Mouse (Mus musculus): Measurements from ENCODE around the gene Fmo4.

Gene Fmo4

GRCm38 (mm10) chr1:162805011-162805410 is 8.8 kb downstream of the Fmo4 start:
- in situ Hi-C loops (cut with MboI; ENCODE audit: unreplicated experiment in 2 of 2) = no loop called here

GRCm38 (mm10) chr1:162796441-162796840 is 17.3 kb downstream of the Fmo4 start:
- in situ Hi-C loops (cut with MboI; ENCODE audit: unreplicated experiment in 2 of 2) = loop anchor here in 1 of 2 experiments (25.0 kb wide), 1 partner anchor 434 kb away; no protein-coding TSS in a partner anchor

GRCm38 (mm10) chr1:162792306-162793044 is 21.3 kb downstream of the Fmo4 start:
- in situ Hi-C loops (cut with MboI; ENCODE audit: unreplicated experiment in 2 of 2) = loop anchor here in 1 of 2 experiments (25.0 kb wide), 1 partner anchor 430 kb away; no protein-coding TSS in a partner anchor

- in situ Hi-C loops (cut with MboI; ENCODE audit: unreplicated experiment in 2 of 2) = loop anchor here in 1 of 2 experiments (25.0 kb wide), 1 partner anchor 423 kb away; no protein-coding TSS in a partner anchor
Observed at GRCm38 (mm10) chr1:162785222-162785621, 28.6 kb downstream of the Fmo4 start.

GRCm38 (mm10) chr1:162783669-162784248 is 30.0 kb downstream of the Fmo4 start:
- in situ Hi-C loops (cut with MboI; ENCODE audit: unreplicated experiment in 2 of 2) = loop anchor here in 1 of 2 experiments (25.0 kb wide), 1 partner anchor 421 kb away; no protein-coding TSS in a partner anchor

GRCm38 (mm10) chr1:162781035-162781434 is 32.7 kb downstream of the Fmo4 start:
- in situ Hi-C loops (cut with MboI; ENCODE audit: unreplicated experiment in 2 of 2) = loop anchor here in 1 of 2 experiments (25.0 kb wide), 1 partner anchor 419 kb away; no protein-coding TSS in a partner anchor

GRCm38 (mm10) chr1:162777943-162778538 is 35.7 kb downstream of the Fmo4 start:
- in situ Hi-C loops (cut with MboI; ENCODE audit: unreplicated experiment in 2 of 2) = loop anchor here in 1 of 2 experiments (25.0 kb wide), 1 partner anchor 416 kb away; no protein-coding TSS in a partner anchor

GRCm38 (mm10) chr1:162773661-162774060 is 40.1 kb downstream of the Fmo4 start:
- in situ Hi-C loops (cut with MboI; ENCODE audit: unreplicated experiment in 2 of 2) = no loop called here

- in situ Hi-C loops (cut with MboI; ENCODE audit: unreplicated experiment in 2 of 2) = no loop called here
Observed at GRCm38 (mm10) chr1:162771617-162772360, 42.0 kb downstream of the Fmo4 start.

GRCm38 (mm10) chr1:162752009-162752408 is 61.8 kb downstream of the Fmo4 start:
- in situ Hi-C loops (cut with MboI; ENCODE audit: unreplicated experiment in 2 of 2) = no loop called here

GRCm38 (mm10) chr1:162749607-162750006 is 64.2 kb downstream of the Fmo4 start:
- in situ Hi-C loops (cut with MboI; ENCODE audit: unreplicated experiment in 2 of 2) = no loop called here

- in situ Hi-C loops (cut with MboI; ENCODE audit: unreplicated experiment in 2 of 2) = no loop called here
Observed at GRCm38 (mm10) chr1:162748761-162749160, 65.0 kb downstream of the Fmo4 start.
